Mouse (Mus musculus) small intestine, adult 2 months (tissue): ENCODE data around the gene Yif1a. TPM values are rescaled to one million over a fixed set of nuclear protein-coding genes. Genes with fewer than 3 reads are reported as not detected.

Experiments used
- H3K27ac ChIP-seq: fragments of 200-500 bp; 2 replicates; pipeline ENCODE4 v1.5.1; 2012; ENCODE audit warnings: low read depth, low read length, control low read depth, inconsistent platforms; ENCODE audit not compliant: insufficient read depth
- H3K27me3 ChIP-seq: fragments of 200-500 bp; 2 replicates; pipeline ENCODE4 v1.6.1; 2012; ENCODE audit warnings: mild to moderate bottlenecking, moderate library complexity, low read length, inconsistent platforms; ENCODE audit not compliant: control insufficient read depth, insufficient read depth
- H3K36me3 ChIP-seq: fragments of 200-500 bp; 2 replicates; pipeline ENCODE4 v1.6.1; 2012; ENCODE audit warnings: mild to moderate bottlenecking, low read length, control low read depth, inconsistent platforms; ENCODE audit not compliant: control insufficient read depth, insufficient read depth
- H3K4me1 ChIP-seq: fragments of 200-500 bp; 2 replicates; pipeline ENCODE4 v1.6.1; 2012; ENCODE audit warnings: low read length, inconsistent platforms, mixed read lengths; ENCODE audit not compliant: control insufficient read depth, insufficient read depth, insufficient read length
- H3K4me3 ChIP-seq: fragments of 200-500 bp; 2 replicates; pipeline ENCODE4 v1.5.1; 2012; ENCODE audit warnings: low read depth, mild to moderate bottlenecking, control low read depth, inconsistent platforms, low read length, moderate library complexity
- CTCF ChIP-seq: fragments of 200-500 bp; IDR thresholded peaks from 2 replicates; pipeline ENCODE4 v1.5.1; 2012; ENCODE audit warnings: low read depth, mild to moderate bottlenecking, control low read depth, inconsistent platforms, low read length, moderate library complexity, mixed read lengths; ENCODE audit not compliant: insufficient replicate concordance, insufficient read length; ENCODE audit errors: extremely low read depth
- POLR2A ChIP-seq: fragments of 200-500 bp; IDR thresholded peaks from 2 replicates; pipeline ENCODE4 v1.6.1; 2012; ENCODE audit warnings: low read depth, mild to moderate bottlenecking, control low read depth, inconsistent platforms, low read length, moderate library complexity
- WGBS: fragments of 180-500 bp; shearing (Covaris S2); methylation state at CpG from one replicate; pipeline ENCODE4 v1.1.7; 2018; 5-methylcytosine and 5-hydroxymethylcytosine counted together
- polyA plus RNA-seq: library from polyadenylated mRNA; depleted of rRNA; stranded (reverse); fragments of >200 nt; gene quantifications from 2 replicates; pipeline ENCODE4 v1.2.3, GENCODE M21; 2012; rRNA removed

The Yif1a gene
- polyA plus RNA-seq, 1 experiment = 252 TPM

GRCm38 (mm10) chr19:5131237-5131636 lies 42.9 kb downstream of the Yif1a start:
- no peak overlapping the region for H3K27ac ChIP-seq
- peaks cover 3% of the 10 kb centered on the region; the same call in 1 of the 2 replicates for H3K36me3 ChIP-seq
- no peaks in the 10 kb centered on the region for H3K27me3 ChIP-seq
- TF ChIP-seq POLR2A (no peak), CTCF (no peak)
- 23% methylated on average over 4 of the region's 4 CpGs for WGBS
- H3K4me1 ChIP-seq = peaks cover 4% of the 10 kb centered on the region; the same call in 1 of the 2 replicates
- no peak overlapping the region for H3K4me3 ChIP-seq

GRCm38 (mm10) chr19:5139640-5140039 lies 51.3 kb downstream of the Yif1a start:
- Histone ChIP-seq H3K4me1 (no peaks in the 10 kb centered on the region), H3K36me3 (peaks cover 2% of the 10 kb centered on the region; the same call in 1 of the 2 replicates), H3K27ac (no peak overlapping the region), H3K27me3 (no peaks in the 10 kb centered on the region), H3K4me3 (no peak overlapping the region)
- 0% methylated on average over 2 of the region's 2 CpGs for WGBS
- TF ChIP-seq CTCF (no peak), POLR2A (no peak)

Other genes with a start within 250 kb of the Yif1a start
- gene Ccs, start 249.2 kb upstream of the Yif1a start, polyA plus RNA-seq = 24.8 and 41.9 TPM in 2 replicates
- 0.09 and 0.11 TPM in 2 replicates for gene Ccdc87, start 249.2 kb upstream of the Yif1a start, polyA plus RNA-seq
- 18.4 and 28.4 TPM in 2 replicates for gene Ctsf, start 233.4 kb upstream of the Yif1a start, polyA plus RNA-seq
- gene Actn3, start 210.6 kb upstream of the Yif1a start, polyA plus RNA-seq = 0.32 and 0.58 TPM in 2 replicates
- 13.4 and 22.3 TPM in 2 replicates for gene Zdhhc24, start 209.9 kb upstream of the Yif1a start, polyA plus RNA-seq
- 1.1 and 1.7 TPM in 2 replicates for gene Bbs1, start 181.9 kb upstream of the Yif1a start, polyA plus RNA-seq
- 66.9 and 132 TPM in 2 replicates for gene Dpp3, start 160.3 kb upstream of the Yif1a start, polyA plus RNA-seq
- 1.4 and 1.6 TPM in 2 replicates for gene Peli3, start 145.4 kb upstream of the Yif1a start, polyA plus RNA-seq
- 3.7 and 9.3 TPM in 2 replicates for gene Mrpl11, start 126.4 kb upstream of the Yif1a start, polyA plus RNA-seq
- 0.96 and 1.1 TPM in 2 replicates for gene Npas4, start 98.2 kb upstream of the Yif1a start, polyA plus RNA-seq
- 2.6 and 4.4 TPM in 2 replicates for gene Slc29a2, start 64.7 kb upstream of the Yif1a start, polyA plus RNA-seq
- gene B4gat1, start 49.7 kb upstream of the Yif1a start, polyA plus RNA-seq = 11.4 and 18.1 TPM in 2 replicates
- gene AC124502.3, start 49.6 kb upstream of the Yif1a start, polyA plus RNA-seq = 0.99 and 1.2 TPM in 2 replicates
- gene Brms1, start 47.2 kb upstream of the Yif1a start, polyA plus RNA-seq = 22.5 and 47.0 TPM in 2 replicates
- 5.1 and 8.2 TPM in 2 replicates for gene Rin1, start 38.1 kb upstream of the Yif1a start, polyA plus RNA-seq
- gene Cd248, start 20.5 kb upstream of the Yif1a start, polyA plus RNA-seq = 3.4 and 8.2 TPM in 2 replicates
- gene Tmem151a, start 3.0 kb upstream of the Yif1a start, polyA plus RNA-seq = 3.5 and 8.1 TPM in 2 replicates
- 1.3 and 1.5 TPM in 2 replicates for gene Cnih2, start 10.0 kb downstream of the Yif1a start, polyA plus RNA-seq
- gene Rab1b, start 18.5 kb downstream of the Yif1a start, polyA plus RNA-seq = 139 and 243 TPM in 2 replicates
- 11.4 and 19.8 TPM in 2 replicates for gene Klc2, start 30.0 kb downstream of the Yif1a start, polyA plus RNA-seq
- gene Pacs1, start 184.6 kb downstream of the Yif1a start, polyA plus RNA-seq = 5.9 and 8.9 TPM in 2 replicates
- gene Sf3b2, start 206.9 kb downstream of the Yif1a start, polyA plus RNA-seq = 37.2 and 66.7 TPM in 2 replicates
- gene Gal3st3, start 209.8 kb downstream of the Yif1a start, polyA plus RNA-seq = 0.04 TPM in 1 of 2 replicates, not detected in the other
- gene Catsper1, start 247.2 kb downstream of the Yif1a start, polyA plus RNA-seq = not detected in 2 replicates